Mouse (Mus musculus): ENCODE results near the gene Mcoln2.

The Mcoln2 gene

DNA sequence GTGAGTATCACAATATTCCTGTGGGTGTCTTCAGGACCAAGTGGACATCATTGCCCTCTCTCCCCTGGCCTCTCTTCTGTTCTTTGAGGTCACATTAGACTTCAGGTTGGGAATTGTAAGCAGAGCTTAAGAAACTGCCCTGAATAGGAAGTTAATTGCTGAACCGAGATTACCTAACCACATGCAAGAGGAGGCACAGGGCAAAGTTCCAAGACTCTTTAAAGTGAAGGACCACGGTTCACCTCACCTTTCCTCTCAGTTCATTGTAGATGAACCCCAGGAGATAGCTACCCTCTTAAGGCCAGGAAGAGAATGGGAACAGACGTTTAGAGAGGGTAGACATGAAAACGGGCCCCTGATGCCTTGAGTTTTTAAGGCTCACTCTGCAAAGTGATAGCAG is 74.6 kb downstream of the Mcoln2 start:
- CTCF ChIA-PET, result no interaction called here

DNA sequence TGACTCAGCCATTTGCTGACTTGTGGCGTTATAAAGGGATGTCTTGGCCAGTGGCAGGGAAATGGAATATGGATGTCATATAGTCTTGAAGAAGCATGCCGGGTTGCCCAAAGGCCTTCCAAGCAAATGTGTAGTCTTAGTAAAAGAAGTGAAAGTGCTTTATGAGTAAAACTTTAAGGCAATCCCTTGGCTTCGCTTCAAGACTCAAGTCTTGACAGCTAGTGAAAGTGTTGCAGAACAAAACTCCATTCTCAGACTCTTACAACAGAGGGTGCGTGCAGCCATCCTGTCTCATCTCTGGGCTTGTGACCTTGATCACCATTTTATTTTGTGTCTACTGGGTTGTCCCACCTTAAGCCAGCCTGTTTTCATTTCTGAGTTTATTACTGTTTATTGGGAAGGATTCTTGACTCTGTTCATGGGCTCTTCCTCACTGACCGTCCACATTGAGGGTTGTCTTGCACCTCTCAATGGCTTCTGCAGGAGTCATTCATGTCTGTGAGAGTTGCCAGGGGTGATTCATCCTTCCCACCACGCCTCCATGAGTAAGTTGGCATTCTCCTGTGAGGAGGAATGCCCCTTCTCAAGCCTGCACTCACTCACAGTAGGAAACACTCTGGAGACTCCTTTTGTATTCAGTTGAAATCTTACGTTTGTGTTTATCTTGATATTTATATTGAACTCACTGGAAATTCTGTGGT is 75.6 kb downstream of the Mcoln2 start:
- CTCF ChIA-PET, result no interaction called here

GRCm38 (mm10) chr3:146227427-146227826 is 77.8 kb downstream of the Mcoln2 start:
- CTCF ChIA-PET, result no interaction called here

DNA sequence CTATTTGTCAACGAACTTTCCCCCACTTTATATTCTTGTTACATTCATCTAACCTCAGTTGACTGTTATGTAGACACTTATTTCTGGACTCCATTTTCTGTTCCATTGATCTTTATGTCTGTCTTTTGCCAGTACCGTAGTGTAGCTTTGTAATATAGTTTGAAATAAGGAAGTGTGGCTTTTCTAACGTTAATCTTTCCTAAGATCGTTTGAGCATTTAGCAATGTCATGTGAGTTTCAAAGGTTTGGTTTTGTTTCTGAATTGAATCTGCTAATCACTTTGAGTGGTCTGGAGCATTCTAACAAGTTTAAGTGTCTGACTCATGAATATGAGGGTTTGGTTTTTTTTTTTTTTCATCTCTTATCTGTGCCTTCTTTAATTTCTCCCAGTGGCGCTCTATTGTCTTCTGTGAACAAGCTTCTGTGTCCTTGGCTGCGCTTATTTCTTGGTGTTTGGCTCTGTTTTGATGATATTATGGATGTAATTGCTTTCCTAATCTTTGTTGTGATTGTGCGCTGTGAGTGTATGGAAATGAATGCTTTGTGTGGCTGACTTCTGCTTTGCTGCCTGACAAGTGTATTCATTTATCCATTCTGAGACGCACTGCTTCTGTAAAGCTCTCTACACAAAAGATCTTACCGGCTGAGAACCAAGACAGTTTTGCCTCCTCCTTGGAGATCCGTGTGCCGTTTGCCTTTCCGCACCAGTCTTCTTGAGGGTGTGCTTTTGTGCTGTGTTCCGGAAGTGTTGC is 79.1 kb downstream of the Mcoln2 start:
- CTCF ChIA-PET, result no interaction called here

- CTCF ChIA-PET, result no interaction called here
These were observed 83.1 kb downstream of the Mcoln2 start for GRCm38 (mm10) chr3:146232708-146233107.

GRCm38 (mm10) chr3:146233741-146234140 is 84.1 kb downstream of the Mcoln2 start:
- CTCF ChIA-PET, result no interaction called here

DNA sequence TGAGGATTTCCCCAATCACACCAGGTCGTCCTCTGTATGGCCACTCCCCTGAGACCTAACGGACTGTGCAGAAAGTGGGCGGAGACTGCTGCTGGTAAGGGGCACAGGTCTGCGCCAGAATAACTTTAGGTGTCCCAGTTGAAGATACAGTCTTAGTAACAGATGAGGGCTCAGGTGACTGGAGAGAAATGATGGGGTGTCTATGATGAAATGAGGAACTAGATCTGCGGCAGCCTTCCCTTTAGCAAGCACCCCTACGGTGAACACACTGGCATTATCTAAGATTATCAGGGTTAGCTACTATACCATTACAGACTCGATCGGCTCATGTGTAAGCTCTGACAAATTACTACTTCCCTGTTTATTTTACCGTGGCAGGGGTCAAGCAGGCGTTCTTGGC is 84.9 kb downstream of the Mcoln2 start:
- CTCF ChIA-PET, result interaction anchor here (0.7 kb wide), 1 partner anchor 102 kb away, joined by 3 read pairs; no protein-coding TSS in a partner anchor

DNA sequence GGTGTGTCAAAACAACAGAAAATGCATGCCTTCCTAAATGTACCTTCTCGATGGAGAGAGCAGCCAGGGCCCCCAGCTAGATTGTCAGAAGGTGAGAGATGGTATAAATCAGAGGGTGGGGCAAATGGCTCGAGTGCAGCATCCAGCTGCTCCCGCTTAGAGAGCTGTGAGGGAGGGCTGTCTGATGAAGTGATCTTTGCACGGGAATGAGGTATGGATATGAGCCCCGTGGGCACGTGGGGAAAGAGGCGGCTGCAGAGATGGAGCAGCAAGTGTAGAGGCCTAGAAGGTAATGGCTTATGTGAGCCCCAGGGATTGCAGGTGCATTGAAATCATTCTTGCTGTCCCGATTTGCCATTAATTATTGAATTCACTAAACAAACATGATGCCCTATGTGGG is 86.6 kb downstream of the Mcoln2 start:
- CTCF ChIA-PET, result no interaction called here

DNA sequence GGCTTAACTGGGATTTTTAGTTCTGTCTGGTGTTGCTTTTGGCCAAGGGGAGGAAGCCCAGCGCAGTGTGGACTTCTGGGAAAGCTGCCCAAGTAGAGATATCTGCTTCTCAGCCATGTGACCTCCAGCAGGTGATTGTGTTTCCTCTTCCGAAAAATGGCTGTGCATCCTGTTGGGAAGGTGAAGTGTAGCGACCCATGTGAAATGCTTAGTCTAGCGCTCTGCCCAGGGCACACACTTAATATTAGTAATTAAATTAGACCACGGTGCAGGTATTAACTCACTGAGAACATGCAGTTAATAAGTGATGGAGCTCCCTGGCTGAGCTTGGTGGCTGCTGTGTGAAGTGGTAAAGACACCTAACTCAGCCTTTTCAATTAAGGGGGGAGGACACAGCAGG is 88.0 kb downstream of the Mcoln2 start:
- CTCF ChIA-PET, result no interaction called here

DNA sequence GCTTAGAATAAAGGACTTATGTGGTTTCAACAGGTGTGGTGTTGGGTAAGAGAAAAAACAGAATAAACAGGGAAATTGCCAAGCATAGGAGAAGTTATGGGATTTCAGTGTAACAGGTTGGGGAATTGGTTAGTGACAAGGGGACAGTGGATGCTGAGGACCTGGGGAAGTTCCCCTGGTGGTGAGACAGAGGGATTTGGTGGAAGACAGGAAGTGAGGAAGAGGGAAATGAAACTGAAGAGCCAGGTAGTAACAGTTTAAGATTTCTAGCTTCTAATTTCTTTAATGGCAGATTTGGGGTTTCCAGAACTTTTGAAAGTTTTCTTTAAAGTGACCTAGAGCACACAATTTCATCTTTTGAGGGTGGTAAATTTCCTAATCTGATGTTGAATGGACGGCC is 95.0 kb downstream of the Mcoln2 start:
- CTCF ChIA-PET, result no interaction called here
